In genomic region chr8:107633734-107634133, GRCm38 (mm10) we compare ENCODE assay signal across 25 mouse cellular contexts.
"Had no signal": no experiment of that assay in that cellular context is flagged by ENCODE, and none has a peak within 500 bp of the region (broad histone marks: within the 10 kb centered on the region; RNA-seq: fewer than 3 reads in every experiment).

No protein-coding gene starts in this region.

- H3K27me3 ChIP-seq: embryonic facial prominence, embryonic 12.5 days; embryonic facial prominence, embryonic 13.5 days; embryonic facial prominence, embryonic 15.5 days; forebrain, embryonic 12.5 days; forebrain, embryonic 15.5 days; heart, embryonic 12.5 days had no signal

- H3K9ac ChIP-seq: embryonic facial prominence, embryonic 12.5 days; embryonic facial prominence, embryonic 13.5 days; embryonic facial prominence, embryonic 15.5 days; forebrain, embryonic 12.5 days; forebrain, embryonic 13.5 days; forebrain, embryonic 15.5 days; forebrain, postnatal 0 days; heart, embryonic 12.5 days had no signal

- DNase-seq: cerebellum, adult 8-10 months; cerebellum, adult 9-10 months; cerebellum, adult 9-11 months; cerebellum, postnatal 10 days; cerebellum, postnatal 14 days; cerebellum, postnatal 25 days; cerebellum, postnatal 36 days; embryo, embryonic 11 days; forebrain, postnatal 0 days; gastrocnemius, adult 2 months; gastrocnemius, postnatal 10 days; gastrocnemius, postnatal 14 days; gastrocnemius, postnatal 25 days; gastrocnemius, postnatal 36 days; heart, adult 2 months had no signal

- H3K36me3 ChIP-seq: embryonic facial prominence, embryonic 10.5 days; embryonic facial prominence, embryonic 12.5 days; embryonic facial prominence, embryonic 13.5 days; embryonic facial prominence, embryonic 15.5 days; forebrain, embryonic 10.5 days; forebrain, embryonic 12.5 days; forebrain, embryonic 15.5 days; heart, embryonic 12.5 days had no signal

- H3K9me3 ChIP-seq: embryonic facial prominence, embryonic 10.5 days; embryonic facial prominence, embryonic 12.5 days; embryonic facial prominence, embryonic 13.5 days; embryonic facial prominence, embryonic 15.5 days; forebrain, embryonic 10.5 days; forebrain, embryonic 12.5 days; forebrain, embryonic 13.5 days; forebrain, embryonic 15.5 days; heart, embryonic 12.5 days had no signal

- H3K4me3 ChIP-seq: embryonic facial prominence, embryonic 10.5 days; embryonic facial prominence, embryonic 12.5 days; embryonic facial prominence, embryonic 13.5 days; embryonic facial prominence, embryonic 15.5 days; erythroblast, embryonic 14.5 days; forebrain, embryonic 10.5 days; forebrain, embryonic 12.5 days; forebrain, embryonic 13.5 days; forebrain, embryonic 15.5 days; gastrocnemius, adult 2 months; heart, adult 2 months; heart, embryonic 12.5 days had no signal

- H3K27ac ChIP-seq: embryonic facial prominence, embryonic 10.5 days; embryonic facial prominence, embryonic 12.5 days; embryonic facial prominence, embryonic 13.5 days; embryonic facial prominence, embryonic 15.5 days; forebrain, embryonic 10.5 days; forebrain, embryonic 12.5 days; forebrain, embryonic 13.5 days; forebrain, embryonic 15.5 days; gastrocnemius, adult 2 months; heart, adult 2 months had no signal

- H3K4me1 ChIP-seq: embryonic facial prominence, embryonic 10.5 days; embryonic facial prominence, embryonic 12.5 days; embryonic facial prominence, embryonic 13.5 days; embryonic facial prominence, embryonic 15.5 days; forebrain, embryonic 12.5 days; forebrain, embryonic 13.5 days; forebrain, embryonic 15.5 days; heart, embryonic 12.5 days had no signal
